Mouse (Mus musculus): ENCODE data around the gene Ergic2. TPM values are rescaled to one million over a fixed set of nuclear protein-coding genes. Genes with fewer than 3 reads are reported as not detected.

The Ergic2 gene
- total and polyA plus RNA-seq, 3 experiments: 89.0 to 227 (median 91.5) TPM

DNA sequence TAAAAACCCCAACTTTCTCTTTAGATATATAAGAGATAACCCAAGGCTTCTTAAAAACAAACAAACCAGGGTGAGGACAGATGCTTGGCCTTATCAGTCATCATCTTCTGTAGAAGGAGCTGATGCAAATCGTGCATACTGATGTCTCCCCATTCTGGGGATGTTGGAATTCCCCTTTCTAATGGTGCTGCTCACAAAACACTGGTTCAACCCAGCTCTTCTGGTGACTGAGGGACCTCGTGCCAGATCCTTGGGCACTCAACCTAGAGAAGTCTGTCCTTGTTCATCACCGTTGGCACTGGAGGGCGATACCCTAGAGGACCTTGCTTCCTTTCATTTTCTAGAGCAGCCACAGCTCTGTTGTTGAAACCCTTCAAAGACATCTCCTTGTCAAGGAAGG is 4.6 kb upstream of the Ergic2 start:
- Histone ChIP-seq H3K27ac (ENCODE audit: insufficient read depth, low read depth) (peak overlapping the region; percentile 80), H3K4me3 (replicated peaks in 1 of 3; ENCODE audit: low read depth in 2 of 3, low read length in 2 of 3, poor library complexity in 1 of 3) (peak overlapping the region in 1 of 3 experiments; percentile 19), H3K4me1 (ENCODE audit: control insufficient read depth in 1 of 2, insufficient read depth in 2 of 2) (peaks cover 16 to 55% of the 10 kb centered on the region in 2 experiments), H3K27me3 (replicated peaks) (no peaks in the 10 kb centered on the region), H3K4me2 (ENCODE audit: insufficient read depth, low read depth, poor library complexity, severe bottlenecking) (peak overlapping the region; percentile 80), H3K9me3 (replicated peaks; ENCODE audit: low read length) (no peaks in the 10 kb centered on the region), H3K79me2 (replicated peaks; ENCODE audit: control insufficient read depth, extremely low read depth, insufficient read depth, poor library complexity, severe bottlenecking) (peaks cover 15% of the 10 kb centered on the region), H3K9ac (ENCODE audit: insufficient read depth, low read depth) (peak overlapping the region; percentile 51), H3K36me3 (replicated peaks in 1 of 2; ENCODE audit: control insufficient read depth in 1 of 2, insufficient read depth in 1 of 2, low read length in 1 of 2) (peaks cover 0 to 16% of the 10 kb centered on the region in 2 experiments)
- TF ChIP-seq POLR2A (IDR thresholded peaks at IDR 0.05; ENCODE audit: low read depth, low read length): peak; percentile 58
- no peak for TF ChIP-seq E2F4 (IDR thresholded peaks at IDR 0.05; ENCODE audit: insufficient replicate concordance, low read depth, low read length)
- TF ChIP-seq EP300 (IDR thresholded peaks at IDR 0.05; ENCODE audit: low read length): peak; percentile 52; the same call in 1 of the 2 replicates
- TF ChIP-seq MXI1 (IDR thresholded peaks at IDR 0.05; ENCODE audit: low read depth, low read length): no peak
- TF ChIP-seq GABPA (IDR thresholded peaks at IDR 0.05; ENCODE audit: insufficient replicate concordance, low read depth, low read length): no peak
- 0 out of 2 replicates have a peak, but pooled peaks have one; percentile 38 for TF ChIP-seq TBP (conservative IDR thresholded peaks at IDR 0.05; ENCODE audit: low read depth, low read length)
- TF ChIP-seq RCOR1 (conservative IDR thresholded peaks at IDR 0.05; ENCODE audit: low read depth, low read length): no peak
- peak; percentile 41; the same call in 1 of the 2 replicates for TF ChIP-seq ETS1 (conservative IDR thresholded peaks at IDR 0.05; ENCODE audit: low read depth, low read length)
- peak; percentile 44; the same call in 1 of the 2 replicates for TF ChIP-seq IRF4 (IDR thresholded peaks at IDR 0.05; ENCODE audit: low read depth, low read length)
- no peak for TF ChIP-seq ZNF384 (IDR thresholded peaks at IDR 0.05; ENCODE audit: low read depth, low read length)
- TF ChIP-seq CHD1 (IDR thresholded peaks at IDR 0.05; ENCODE audit: low read depth, low read length): no peak
- TF ChIP-seq TCF12 (IDR thresholded peaks at IDR 0.05; ENCODE audit: low read depth, low read length): peak; percentile 34; the same call in 1 of the 2 replicates
- peak; percentile 40 for TF ChIP-seq BHLHE40 (IDR thresholded peaks at IDR 0.05; ENCODE audit: low read depth, low read length)
- no peak for TF ChIP-seq RAD21 (IDR thresholded peaks at IDR 0.05; ENCODE audit: low read depth, low read length)
- no peak for TF ChIP-seq KAT2A (IDR thresholded peaks at IDR 0.05; ENCODE audit: insufficient replicate concordance, low read length)
- no peak for TF ChIP-seq ZMIZ1 (IDR thresholded peaks at IDR 0.05; ENCODE audit: low read depth, low read length)
- TF ChIP-seq NELFE (IDR thresholded peaks at IDR 0.05; ENCODE audit: low read depth, low read length): 0 out of 2 replicates have a peak, but pooled peaks have one; percentile 19
- 0 out of 2 replicates have a peak, but pooled peaks have one; percentile 43 for TF ChIP-seq MYC (IDR thresholded peaks at IDR 0.05; ENCODE audit: low read depth, low read length)
- no peak for TF ChIP-seq USF1 (IDR thresholded peaks at IDR 0.05; ENCODE audit: low read depth, low read length)
- no peak for TF ChIP-seq USF2 (conservative IDR thresholded peaks at IDR 0.05; ENCODE audit: low read depth, low read length)
- TF ChIP-seq MEF2A (IDR thresholded peaks at IDR 0.05; ENCODE audit: borderline replicate concordance, low read depth, low read length): 0 out of 2 replicates have a peak, but pooled peaks have one; percentile 5
- in situ Hi-C loops (cut with MboI; ENCODE audit: low pct_ligation_motif_present, low pct_unique_long_range_greater_than_20kb, low sequenced_read_pairs): loop anchor here (10.0 kb wide), 1 partner anchor 698 kb away; no protein-coding TSS in a partner anchor
- DNase-seq (ENCODE audit: extremely low read depth): peak; percentile 82
- dilution Hi-C loops (cut with MboI; ENCODE audit: extremely low pct_ligation_motif_present, extremely low pct_unique_long_range_greater_than_20kb, low sequenced_read_pairs): no loop called here
